Mouse (Mus musculus): Measurements from ENCODE around the gene Gjb3. TPM values are rescaled to one million over a fixed set of nuclear protein-coding genes. Genes with fewer than 3 reads are reported as not detected.

The Gjb3 gene
- polyA plus RNA-seq, 1 experiment from 2014 or later: 0.38 TPM

DNA sequence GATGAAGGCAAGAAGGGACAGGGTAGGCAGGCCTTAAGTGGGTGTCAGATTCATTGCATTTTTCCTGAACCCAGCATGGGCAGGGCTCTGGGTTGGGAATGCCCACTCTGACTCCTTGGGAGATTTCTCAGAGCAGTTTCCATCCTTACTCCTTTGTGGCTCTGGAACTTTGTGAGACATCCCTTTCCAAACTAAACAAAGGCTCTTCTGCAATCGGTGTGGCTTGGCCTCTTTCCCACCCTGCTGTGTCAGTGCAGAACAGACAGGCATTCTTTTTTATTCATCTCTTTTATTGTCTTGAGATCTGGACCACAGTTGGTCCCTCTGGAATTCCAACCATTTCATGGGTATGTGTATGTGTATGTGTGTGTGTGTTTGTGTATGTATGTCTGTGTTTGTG, 21.9 kb upstream of the Gjb3 start:
- ATAC-seq (ENCODE audit: low FRiP score, low TSS enrichment) (no peak), DNase-seq (no peak)
- Histone ChIP-seq H3K4me1 (ENCODE audit: control insufficient read depth, insufficient read depth, low read length) (0 out of 2 replicates have a peak, but pooled peaks cover 3% of the 10 kb centered on the region), H3K27ac (replicated peaks; ENCODE audit: low read depth, low read length) (no peak overlapping the region), H3K36me3 (ENCODE audit: control insufficient read depth, insufficient read depth, low read length) (no peaks in the 10 kb centered on the region), H3K4me3 (replicated peaks; ENCODE audit: low read depth, low read length) (no peak overlapping the region), H3K4me2 (ENCODE audit: low read length) (no peak overlapping the region), H3K9me3 (ENCODE audit: control insufficient read depth, low read length) (no peaks in the 10 kb centered on the region), H3K27me3 (ENCODE audit: control insufficient read depth, insufficient read depth, low read length) (no peaks in the 10 kb centered on the region), H3K9ac (replicated peaks; ENCODE audit: low read length) (no peak overlapping the region)
- 19% methylated on average over 1 of the region's 1 CpGs for WGBS

GRCm38 (mm10) chr4:127349560-127350300, 19.1 kb upstream of the Gjb3 start:
- Histone ChIP-seq H3K4me2 (ENCODE audit: low read length) (no peak overlapping the region), H3K27me3 (ENCODE audit: control insufficient read depth, insufficient read depth, low read length) (no peaks in the 10 kb centered on the region), H3K36me3 (ENCODE audit: control insufficient read depth, insufficient read depth, low read length) (no peaks in the 10 kb centered on the region), H3K4me1 (ENCODE audit: control insufficient read depth, insufficient read depth, low read length) (0 out of 2 replicates have a peak, but pooled peaks cover 3% of the 10 kb centered on the region), H3K9me3 (ENCODE audit: control insufficient read depth, low read length) (no peaks in the 10 kb centered on the region), H3K9ac (replicated peaks; ENCODE audit: low read length) (no peak overlapping the region), H3K4me3 (replicated peaks; ENCODE audit: low read depth, low read length) (no peak overlapping the region), H3K27ac (replicated peaks; ENCODE audit: low read depth, low read length) (no peak overlapping the region)
- WGBS: 72% methylated on average over 4 of the region's 4 CpGs
- DNase-seq (no peak), ATAC-seq (ENCODE audit: low FRiP score, low TSS enrichment) (no peak)

DNA sequence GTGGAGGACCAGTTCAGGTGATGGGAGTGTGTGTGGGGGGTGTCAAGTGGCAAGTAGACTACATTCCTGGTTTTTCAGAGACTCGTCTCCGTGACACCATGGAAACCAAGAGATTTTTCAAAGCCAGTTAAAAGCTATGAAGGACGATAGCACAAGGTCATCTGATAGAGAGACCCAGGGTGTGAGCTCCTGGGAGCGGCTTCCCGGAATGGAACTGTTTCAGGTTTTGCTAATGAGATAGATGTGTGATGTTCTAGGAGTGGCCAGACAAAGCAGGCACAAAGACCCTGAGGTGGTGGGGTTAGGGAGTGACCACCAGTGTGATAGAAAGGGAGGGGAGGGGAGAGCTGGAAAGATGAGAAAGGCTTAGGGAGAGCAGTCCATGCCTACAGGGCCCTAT, 14.4 kb upstream of the Gjb3 start:
- no peak overlapping the region for H3K4me2 ChIP-seq (ENCODE audit: low read length)
- H3K27me3 ChIP-seq (ENCODE audit: control insufficient read depth, insufficient read depth, low read length): no peaks in the 10 kb centered on the region
- DNase-seq: no peak
- H3K4me1 ChIP-seq (ENCODE audit: control insufficient read depth, insufficient read depth, low read length): no peaks in the 10 kb centered on the region
- no peak overlapping the region for H3K4me3 ChIP-seq (replicated peaks; ENCODE audit: low read depth, low read length)
- no peaks in the 10 kb centered on the region for H3K9me3 ChIP-seq (ENCODE audit: control insufficient read depth, low read length)
- H3K36me3 ChIP-seq (ENCODE audit: control insufficient read depth, insufficient read depth, low read length): no peaks in the 10 kb centered on the region
- H3K27ac ChIP-seq (replicated peaks; ENCODE audit: low read depth, low read length): no peak overlapping the region
- H3K9ac ChIP-seq (replicated peaks; ENCODE audit: low read length): no peak overlapping the region
- ATAC-seq (ENCODE audit: low FRiP score, low TSS enrichment): no peak
- 85% methylated on average over 5 of the region's 5 CpGs for WGBS

DNA sequence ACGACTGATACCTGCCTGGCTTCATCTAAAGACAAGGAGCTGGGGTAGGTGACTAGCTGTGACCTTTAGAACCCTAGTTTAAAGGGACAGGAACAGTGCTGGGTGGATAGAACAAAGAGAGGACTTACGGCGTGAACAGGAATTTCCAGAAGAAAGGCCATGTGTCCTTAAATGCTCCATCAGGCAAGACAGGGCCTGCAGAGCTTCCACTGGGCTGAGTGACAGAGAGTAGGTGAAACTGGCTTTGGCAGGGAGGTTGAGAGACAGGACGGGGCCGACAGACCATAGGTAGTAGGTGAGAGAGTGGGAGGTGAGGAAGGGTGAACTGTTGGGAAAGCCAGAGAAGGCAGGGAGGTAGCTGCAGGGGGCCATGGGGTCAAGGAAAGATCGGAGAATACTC, 10.7 kb upstream of the Gjb3 start:
- no peak overlapping the region for H3K4me2 ChIP-seq (ENCODE audit: low read length)
- WGBS: 74% methylated on average over 6 of the region's 6 CpGs
- H3K9ac ChIP-seq (replicated peaks; ENCODE audit: low read length): no peak overlapping the region
- no peaks in the 10 kb centered on the region for H3K4me1 ChIP-seq (ENCODE audit: control insufficient read depth, insufficient read depth, low read length)
- ATAC-seq (ENCODE audit: low FRiP score, low TSS enrichment) (no peak), DNase-seq (no peak)
- no peaks in the 10 kb centered on the region for H3K27me3 ChIP-seq (ENCODE audit: control insufficient read depth, insufficient read depth, low read length)
- no peak overlapping the region for H3K4me3 ChIP-seq (replicated peaks; ENCODE audit: low read depth, low read length)
- H3K27ac ChIP-seq (replicated peaks; ENCODE audit: low read depth, low read length): no peak overlapping the region
- H3K36me3 ChIP-seq (ENCODE audit: control insufficient read depth, insufficient read depth, low read length): no peaks in the 10 kb centered on the region
- H3K9me3 ChIP-seq (ENCODE audit: control insufficient read depth, low read length): no peaks in the 10 kb centered on the region

- Histone ChIP-seq H3K4me1 (ENCODE audit: control insufficient read depth, insufficient read depth, low read length) (no peaks in the 10 kb centered on the region), H3K9ac (replicated peaks; ENCODE audit: low read length) (no peak overlapping the region), H3K4me3 (replicated peaks; ENCODE audit: low read depth, low read length) (no peak overlapping the region), H3K9me3 (ENCODE audit: control insufficient read depth, low read length) (no peaks in the 10 kb centered on the region), H3K27me3 (ENCODE audit: control insufficient read depth, insufficient read depth, low read length) (no peaks in the 10 kb centered on the region), H3K36me3 (ENCODE audit: control insufficient read depth, insufficient read depth, low read length) (no peaks in the 10 kb centered on the region), H3K4me2 (ENCODE audit: low read length) (no peak overlapping the region), H3K27ac (replicated peaks; ENCODE audit: low read depth, low read length) (no peak overlapping the region)
- DNase-seq: no peak
- ATAC-seq (ENCODE audit: low FRiP score, low TSS enrichment): no peak
- 88% methylated on average over 5 of the region's 5 CpGs for WGBS
Observed at GRCm38 (mm10) chr4:127337668-127338067, 7.0 kb upstream of the Gjb3 start.

DNA sequence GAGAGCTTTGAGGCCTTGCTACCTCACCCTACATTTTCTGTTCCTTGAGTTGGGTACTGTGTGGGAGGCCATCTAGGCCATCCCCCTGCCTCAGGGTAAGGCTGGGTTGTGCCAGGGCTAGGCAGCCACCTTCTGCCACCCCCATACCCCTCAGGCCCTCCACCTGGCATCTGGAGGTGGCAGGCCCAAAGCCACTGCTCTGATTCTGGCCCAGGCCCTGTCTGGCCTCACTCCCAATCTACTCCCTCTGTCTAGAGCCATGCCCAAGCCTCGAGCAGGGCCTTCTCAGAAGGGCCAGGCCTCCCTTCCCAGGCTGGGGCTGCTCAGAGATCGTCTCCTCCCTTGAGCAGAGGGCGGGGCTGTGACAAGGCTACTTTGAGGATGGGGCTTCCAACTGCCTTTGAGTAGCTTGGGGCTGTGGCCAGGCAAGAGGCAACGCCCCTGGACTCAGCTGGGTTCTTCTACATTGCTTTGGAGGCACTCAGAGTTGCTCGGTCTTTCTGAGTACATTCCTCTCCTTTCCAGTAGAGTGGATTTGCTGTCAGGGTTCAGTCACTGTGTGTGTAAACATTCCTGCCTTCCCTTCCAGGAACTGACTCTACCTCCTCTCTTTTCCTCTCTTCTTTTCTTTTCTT, 4.3 kb upstream of the Gjb3 start:
- Histone ChIP-seq H3K27me3 (ENCODE audit: control insufficient read depth, insufficient read depth, low read length) (peaks cover 20% of the 10 kb centered on the region), H3K36me3 (ENCODE audit: control insufficient read depth, insufficient read depth, low read length) (no peaks in the 10 kb centered on the region), H3K27ac (replicated peaks; ENCODE audit: low read depth, low read length) (no peak overlapping the region), H3K9me3 (ENCODE audit: control insufficient read depth, low read length) (no peaks in the 10 kb centered on the region), H3K4me2 (ENCODE audit: low read length) (no peak overlapping the region), H3K9ac (replicated peaks; ENCODE audit: low read length) (no peak overlapping the region), H3K4me3 (replicated peaks; ENCODE audit: low read depth, low read length) (no peak overlapping the region), H3K4me1 (ENCODE audit: control insufficient read depth, insufficient read depth, low read length) (peaks cover 11% of the 10 kb centered on the region)
- DNase-seq: no peak
- 42% methylated on average over 5 of the region's 5 CpGs for WGBS
- ATAC-seq (ENCODE audit: low FRiP score, low TSS enrichment): no peak

DNA sequence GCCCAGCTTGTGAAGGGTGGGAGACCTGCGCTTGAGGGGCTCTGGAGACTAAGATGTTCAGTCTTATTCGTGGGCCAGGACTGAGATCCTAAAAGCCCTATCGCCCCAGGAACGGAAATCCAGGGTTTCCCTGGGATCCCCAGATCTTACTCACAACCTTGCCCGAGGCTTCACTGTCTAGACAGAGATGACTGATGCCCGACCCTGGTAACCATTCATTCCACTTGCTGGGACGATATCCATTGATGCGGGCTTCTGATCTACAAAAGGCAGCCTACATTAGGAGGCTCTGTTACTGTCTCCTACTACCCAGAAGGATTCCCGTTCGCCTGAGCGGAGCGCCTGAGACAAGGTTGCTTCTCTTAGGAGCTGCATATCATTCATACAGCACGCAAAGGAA, 527 bp upstream of the Gjb3 start:
- 20% methylated on average over 13 of the region's 13 CpGs for WGBS
- peaks cover 23% of the 10 kb centered on the region for H3K27me3 ChIP-seq (ENCODE audit: control insufficient read depth, insufficient read depth, low read length)
- no peak overlapping the region for H3K9ac ChIP-seq (replicated peaks; ENCODE audit: low read length)
- ATAC-seq (ENCODE audit: low FRiP score, low TSS enrichment) (no peak), DNase-seq (peak; percentile 45)
- H3K4me3 ChIP-seq (replicated peaks; ENCODE audit: low read depth, low read length): no peak overlapping the region
- H3K27ac ChIP-seq (replicated peaks; ENCODE audit: low read depth, low read length): no peak overlapping the region
- H3K9me3 ChIP-seq (ENCODE audit: control insufficient read depth, low read length): no peaks in the 10 kb centered on the region
- peak overlapping the region; percentile 48; the same call in 1 of the 2 replicates for H3K4me2 ChIP-seq (ENCODE audit: low read length)
- peaks cover 13% of the 10 kb centered on the region for H3K4me1 ChIP-seq (ENCODE audit: control insufficient read depth, insufficient read depth, low read length)
- H3K36me3 ChIP-seq (ENCODE audit: control insufficient read depth, insufficient read depth, low read length): no peaks in the 10 kb centered on the region

DNA sequence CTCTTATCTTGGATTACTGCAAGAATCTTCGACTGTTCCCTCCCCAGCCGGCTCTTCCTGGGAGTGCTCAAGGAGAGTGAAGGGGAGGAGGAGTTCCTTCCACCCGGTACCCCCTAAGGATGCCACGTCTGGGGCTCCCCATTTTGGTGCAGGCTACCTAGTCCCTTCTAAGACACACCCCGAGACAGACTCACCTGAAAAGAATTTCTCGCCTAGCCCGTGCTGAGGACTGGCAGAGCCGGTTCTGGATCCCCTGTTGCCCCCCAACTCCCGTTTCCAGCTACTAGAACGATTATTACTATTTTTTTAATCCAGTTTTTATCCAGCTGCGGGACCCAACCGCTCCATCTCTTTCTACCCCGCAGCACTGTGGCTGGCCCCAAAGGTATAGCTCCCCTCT, 893 bp downstream of the Gjb3 start:
- ATAC-seq (ENCODE audit: low FRiP score, low TSS enrichment) (no peak), DNase-seq (peak; percentile 4)
- H3K4me1 ChIP-seq (ENCODE audit: control insufficient read depth, insufficient read depth, low read length): peaks cover 13% of the 10 kb centered on the region
- 3% methylated on average over 13 of the region's 13 CpGs for WGBS
- peaks cover 23% of the 10 kb centered on the region for H3K27me3 ChIP-seq (ENCODE audit: control insufficient read depth, insufficient read depth, low read length)
- peak overlapping the region; percentile 48 for H3K4me2 ChIP-seq (ENCODE audit: low read length)
- peak overlapping the region; percentile 15; the same call in 1 of the 2 replicates for H3K4me3 ChIP-seq (replicated peaks; ENCODE audit: low read depth, low read length)
- H3K36me3 ChIP-seq (ENCODE audit: control insufficient read depth, insufficient read depth, low read length): no peaks in the 10 kb centered on the region
- H3K9me3 ChIP-seq (ENCODE audit: control insufficient read depth, low read length): no peaks in the 10 kb centered on the region
- no peak overlapping the region for H3K9ac ChIP-seq (replicated peaks; ENCODE audit: low read length)
- no peak overlapping the region for H3K27ac ChIP-seq (replicated peaks; ENCODE audit: low read depth, low read length)

DNA sequence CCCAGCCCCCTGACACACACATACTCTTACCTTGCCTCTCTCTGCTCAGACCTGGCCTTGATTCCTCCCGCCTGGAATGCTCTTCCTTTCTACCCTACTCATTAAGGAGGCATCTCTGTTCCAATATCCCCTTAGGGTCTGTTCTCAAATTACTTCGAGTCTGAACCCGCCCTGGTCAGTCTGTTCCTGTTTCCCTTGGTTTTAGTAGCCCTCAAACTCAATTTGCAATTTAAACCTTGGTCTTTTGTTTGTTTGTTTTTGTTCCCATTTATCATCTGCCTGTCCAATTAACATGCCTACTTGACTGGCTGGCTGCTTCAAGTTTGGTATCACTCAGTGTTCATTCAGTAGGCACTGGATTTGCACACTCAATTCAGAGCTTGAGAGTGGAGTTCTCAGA, 1.6 kb downstream of the Gjb3 start:
- Histone ChIP-seq H3K27me3 (ENCODE audit: control insufficient read depth, insufficient read depth, low read length) (peaks cover 23% of the 10 kb centered on the region), H3K4me3 (replicated peaks; ENCODE audit: low read depth, low read length) (no peak overlapping the region), H3K9ac (replicated peaks; ENCODE audit: low read length) (no peak overlapping the region), H3K9me3 (ENCODE audit: control insufficient read depth, low read length) (no peaks in the 10 kb centered on the region), H3K36me3 (ENCODE audit: control insufficient read depth, insufficient read depth, low read length) (no peaks in the 10 kb centered on the region), H3K4me1 (ENCODE audit: control insufficient read depth, insufficient read depth, low read length) (peaks cover 13% of the 10 kb centered on the region), H3K27ac (replicated peaks; ENCODE audit: low read depth, low read length) (no peak overlapping the region), H3K4me2 (ENCODE audit: low read length) (no peak overlapping the region)
- ATAC-seq (ENCODE audit: low FRiP score, low TSS enrichment) (no peak), DNase-seq (peak; percentile 30)
- WGBS: 24% methylated on average over 3 of the region's 3 CpGs

Data from midbrain, embryonic 14.5 days (tissue).